Mouse (Mus musculus) embryonic facial prominence, embryonic 13.5 days (tissue): Measurements from ENCODE around the gene Lrig2. TPM values are rescaled to one million over a fixed set of nuclear protein-coding genes. Genes with fewer than 3 reads are reported as not detected.

ENCODE experiments used
- ATAC-seq: fragments of 200-750 bp; cut with Nextera tagmentation; 2 replicates; pipeline ENCODE4 v1.8.0; 2017; ENCODE audit warnings: low read depth; ENCODE audit not compliant: insufficient number of reproducible peaks, insufficient read depth, low FRiP score, low TSS enrichment
- H3K27ac ChIP-seq: fragments of 300-500 bp; sonication (generic); 2 replicates; pipeline ENCODE4 v1.5.1; 2015; ENCODE audit warnings: moderate library complexity, mild to moderate bottlenecking, inconsistent platforms
- H3K27me3 ChIP-seq: fragments of 300-500 bp; sonication (generic); 2 replicates; pipeline ENCODE4 v1.6.1; 2015; ENCODE audit warnings: mild to moderate bottlenecking, inconsistent platforms
- H3K36me3 ChIP-seq: fragments of 300-500 bp; sonication (generic); 2 replicates; pipeline ENCODE4 v1.6.1; 2015; ENCODE audit warnings: mild to moderate bottlenecking, inconsistent platforms
- H3K4me1 ChIP-seq: fragments of 300-500 bp; sonication (generic); 2 replicates; pipeline ENCODE4 v1.6.1; 2015; ENCODE audit warnings: inconsistent platforms
- H3K4me2 ChIP-seq: fragments of 300-500 bp; sonication (generic); 2 replicates; pipeline ENCODE4 v1.6.1; 2015; ENCODE audit warnings: moderate library complexity, mild to moderate bottlenecking, inconsistent platforms
- H3K4me3 ChIP-seq: fragments of 300-500 bp; sonication (generic); 2 replicates; pipeline ENCODE4 v1.5.1; 2015; ENCODE audit warnings: mild to moderate bottlenecking, inconsistent platforms
- H3K9ac ChIP-seq: fragments of 300-500 bp; sonication (generic); 2 replicates; pipeline ENCODE4 v1.6.1; 2015; ENCODE audit warnings: mild to moderate bottlenecking, inconsistent platforms
- H3K9me3 ChIP-seq: fragments of 300-500 bp; sonication (generic); 2 replicates; pipeline ENCODE4 v1.6.1; 2016; ENCODE audit warnings: inconsistent platforms
- WGBS: fragments of 180-500 bp; shearing (Covaris S2); methylation state at CpG from one replicate; pipeline ENCODE4 v1.1.7; 2015; ENCODE audit warnings: mixed read lengths; 5-methylcytosine and 5-hydroxymethylcytosine counted together
- polyA plus RNA-seq: library from polyadenylated mRNA; unstranded; fragments of >200 nt; fragmentation: Nextera tagmentation; extraction: Ambion mirVana; gene quantifications from 2 replicates; pipeline ENCODE4 v1.2.1, GENCODE M21; 2015

Lrig2 gene
- polyA plus RNA-seq, 1 experiment from 2014 or later = 21.1 TPM

DNA sequence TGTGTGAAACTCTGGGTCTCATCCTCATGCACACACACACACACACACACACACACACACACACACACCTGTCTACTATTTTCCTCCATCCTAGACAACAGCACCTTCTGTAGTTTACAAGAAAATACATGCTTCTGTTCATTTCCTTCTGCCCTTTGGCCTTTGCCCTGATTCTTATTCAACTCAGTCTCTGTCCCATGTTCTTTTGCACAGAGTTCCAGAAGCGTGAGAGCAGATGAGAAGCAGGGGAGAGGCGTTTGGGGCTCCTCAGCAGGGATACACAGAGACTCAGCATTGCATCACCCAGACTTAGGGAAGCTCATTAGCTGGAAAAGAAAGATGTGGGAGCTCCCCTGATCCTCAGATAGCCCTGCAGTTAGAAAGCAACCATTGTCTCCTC lies 13.8 kb upstream of the Lrig2 start:
- 30% methylated on average over 2 of the region's 2 CpGs for WGBS

DNA sequence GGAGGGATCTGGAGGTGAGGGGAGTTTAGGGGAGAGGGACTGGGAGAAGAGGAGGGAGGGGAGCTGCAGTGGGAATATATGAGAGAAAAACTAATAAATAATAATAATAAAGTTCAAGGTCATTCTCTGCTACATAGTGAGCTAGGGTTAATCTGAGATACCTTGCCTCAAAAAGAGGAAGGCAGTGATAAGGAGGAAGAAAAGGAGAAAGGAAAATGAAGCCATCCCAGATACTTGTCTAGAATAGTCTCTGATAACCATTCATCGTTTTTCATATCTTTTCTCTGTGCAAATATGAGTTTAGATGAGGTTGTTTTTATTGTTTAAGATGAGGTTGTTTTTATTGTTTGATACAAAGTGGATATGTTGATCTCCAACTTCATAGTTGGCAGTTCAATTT lies 13.3 kb upstream of the Lrig2 start:
- 84% methylated on average over 1 of the region's 1 CpGs for WGBS
- no peaks in the 10 kb centered on the region for H3K36me3 ChIP-seq
- H3K4me1 ChIP-seq = no peaks in the 10 kb centered on the region
- H3K27me3 ChIP-seq = no peaks in the 10 kb centered on the region
- H3K4me2 ChIP-seq = no peak overlapping the region
- no peak for ATAC-seq
- no peak overlapping the region for H3K4me3 ChIP-seq
- H3K27ac ChIP-seq = no peak overlapping the region
- H3K9ac ChIP-seq = no peak overlapping the region
- H3K9me3 ChIP-seq = no peaks in the 10 kb centered on the region

More for the DNA sequence above, 13.8 kb upstream of the Lrig2 start:
- H3K27ac ChIP-seq = no peak overlapping the region
- H3K27me3 ChIP-seq = no peaks in the 10 kb centered on the region
- ATAC-seq = no peak
- no peaks in the 10 kb centered on the region for H3K4me1 ChIP-seq
- no peak overlapping the region for H3K9ac ChIP-seq
- no peaks in the 10 kb centered on the region for H3K36me3 ChIP-seq
- H3K4me3 ChIP-seq = no peak overlapping the region
- H3K4me2 ChIP-seq = no peak overlapping the region
- no peaks in the 10 kb centered on the region for H3K9me3 ChIP-seq

GRCm38 (mm10) chr3:104523333-104523871 lies 11.7 kb upstream of the Lrig2 start:
- no peaks in the 10 kb centered on the region for H3K4me1 ChIP-seq
- H3K27me3 ChIP-seq = no peaks in the 10 kb centered on the region
- ATAC-seq = no peak
- 60% methylated on average over 4 of the region's 4 CpGs for WGBS
- no peak overlapping the region for H3K27ac ChIP-seq
- no peak overlapping the region for H3K4me2 ChIP-seq
- no peaks in the 10 kb centered on the region for H3K36me3 ChIP-seq
- no peak overlapping the region for H3K9ac ChIP-seq
- H3K4me3 ChIP-seq = no peak overlapping the region
- H3K9me3 ChIP-seq = no peaks in the 10 kb centered on the region

GRCm38 (mm10) chr3:104521341-104521924 lies 9.7 kb upstream of the Lrig2 start:
- H3K9ac ChIP-seq = no peak overlapping the region
- no peaks in the 10 kb centered on the region for H3K27me3 ChIP-seq
- no peaks in the 10 kb centered on the region for H3K9me3 ChIP-seq
- WGBS = 65% methylated on average over 3 of the region's 3 CpGs
- no peaks in the 10 kb centered on the region for H3K36me3 ChIP-seq
- no peak for ATAC-seq
- H3K27ac ChIP-seq = no peak overlapping the region
- H3K4me3 ChIP-seq = no peak overlapping the region
- H3K4me2 ChIP-seq = no peak overlapping the region
- H3K4me1 ChIP-seq = no peaks in the 10 kb centered on the region

DNA sequence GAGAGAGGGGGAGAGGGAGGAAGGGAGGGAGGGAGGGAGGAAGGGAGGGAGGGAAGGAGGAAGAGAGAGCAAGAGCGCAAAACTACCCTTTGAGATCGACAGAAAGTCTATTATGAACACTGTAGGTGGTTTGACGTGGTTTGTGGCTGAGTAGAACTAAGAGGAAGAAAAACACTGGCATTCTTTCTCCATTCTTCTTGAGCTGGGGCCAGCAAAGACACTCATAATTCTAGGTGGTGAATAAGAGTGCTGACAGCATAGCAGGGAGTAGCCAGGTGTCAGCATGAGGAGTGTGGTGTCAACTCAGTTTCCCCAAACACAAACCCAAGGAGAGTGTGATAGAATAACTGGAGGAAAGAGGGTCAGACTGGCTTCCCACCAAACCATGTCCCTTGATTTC lies 8.8 kb upstream of the Lrig2 start:
- H3K9me3 ChIP-seq = no peaks in the 10 kb centered on the region
- 58% methylated on average over 3 of the region's 3 CpGs for WGBS
- no peak overlapping the region for H3K27ac ChIP-seq
- ATAC-seq = no peak
- no peak overlapping the region for H3K4me3 ChIP-seq
- H3K27me3 ChIP-seq = no peaks in the 10 kb centered on the region
- no peak overlapping the region for H3K4me2 ChIP-seq
- no peaks in the 10 kb centered on the region for H3K4me1 ChIP-seq
- no peak overlapping the region for H3K9ac ChIP-seq
- no peaks in the 10 kb centered on the region for H3K36me3 ChIP-seq

- Histone ChIP-seq H3K27ac (no peak overlapping the region), H3K36me3 (no peaks in the 10 kb centered on the region), H3K27me3 (no peaks in the 10 kb centered on the region), H3K4me1 (no peaks in the 10 kb centered on the region), H3K4me2 (no peak overlapping the region), H3K9me3 (no peaks in the 10 kb centered on the region), H3K4me3 (no peak overlapping the region), H3K9ac (no peak overlapping the region)
- 63% methylated on average over 6 of the region's 6 CpGs for WGBS
- no peak for ATAC-seq
Measured at GRCm38 (mm10) chr3:104518931-104519330, 7.2 kb upstream of the Lrig2 start.

- H3K9ac ChIP-seq = no peak overlapping the region
- H3K9me3 ChIP-seq = no peaks in the 10 kb centered on the region
- no peak overlapping the region for H3K4me2 ChIP-seq
- H3K4me3 ChIP-seq = no peak overlapping the region
- no peaks in the 10 kb centered on the region for H3K4me1 ChIP-seq
- H3K36me3 ChIP-seq = no peaks in the 10 kb centered on the region
- ATAC-seq = no peak
- WGBS = 84% methylated on average over 3 of the region's 3 CpGs
- no peaks in the 10 kb centered on the region for H3K27me3 ChIP-seq
- no peak overlapping the region for H3K27ac ChIP-seq
Measured at GRCm38 (mm10) chr3:104518411-104518810, 6.7 kb upstream of the Lrig2 start.

DNA sequence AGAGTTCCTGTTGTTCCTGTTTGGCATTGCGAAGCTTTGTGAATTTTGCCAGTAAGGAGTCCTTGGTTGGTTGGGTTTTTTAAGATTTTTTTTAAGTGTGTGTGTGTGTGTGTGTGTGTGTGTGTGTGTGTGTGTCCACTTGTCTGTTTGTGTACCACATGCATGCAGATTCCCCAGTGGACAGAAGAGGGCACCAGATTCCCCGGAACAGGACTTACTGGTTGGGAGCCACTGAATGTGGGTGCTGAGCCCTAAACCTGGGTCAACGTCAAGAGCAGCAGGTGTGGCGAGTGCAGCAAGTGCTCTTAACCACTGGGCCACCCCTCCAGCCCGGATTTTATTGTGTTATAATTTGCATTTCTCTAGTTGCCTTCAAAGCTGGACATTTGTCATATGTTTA lies 5.4 kb upstream of the Lrig2 start:
- H3K4me3 ChIP-seq = no peak overlapping the region
- H3K4me1 ChIP-seq = peaks cover 6% of the 10 kb centered on the region; the same call in 1 of the 2 replicates
- ATAC-seq = no peak
- H3K27ac ChIP-seq = no peak overlapping the region
- H3K4me2 ChIP-seq = no peak overlapping the region
- no peaks in the 10 kb centered on the region for H3K36me3 ChIP-seq
- no peak overlapping the region for H3K9ac ChIP-seq
- no peaks in the 10 kb centered on the region for H3K27me3 ChIP-seq
- H3K9me3 ChIP-seq = no peaks in the 10 kb centered on the region
- WGBS = 85% methylated on average over 5 of the region's 5 CpGs

- 68% methylated on average over 2 of the region's 2 CpGs for WGBS
- no peaks in the 10 kb centered on the region for H3K27me3 ChIP-seq
Measured at GRCm38 (mm10) chr3:104514510-104514909, 2.8 kb upstream of the Lrig2 start.

DNA sequence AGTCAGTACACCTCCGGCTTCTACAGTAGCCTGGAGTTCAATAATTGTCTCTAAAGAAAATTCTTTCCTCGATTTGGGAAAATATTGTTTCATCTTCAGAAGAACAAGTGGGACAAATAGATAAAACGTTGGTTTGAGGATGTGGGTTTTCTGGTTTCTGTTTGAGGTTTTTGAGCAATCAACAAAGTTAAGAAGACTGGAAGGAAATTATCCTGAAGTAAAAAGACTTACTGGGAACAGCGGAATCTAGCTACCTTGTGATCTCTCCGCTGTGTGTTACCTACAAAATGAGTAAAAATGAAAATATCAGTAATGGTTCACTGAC lies 668 bp upstream of the Lrig2 start:
- Histone ChIP-seq H3K4me2 (peak overlapping the region; percentile 66), H3K9ac (peak overlapping the region; percentile 65), H3K4me3 (peak overlapping the region; percentile 93), H3K9me3 (no peaks in the 10 kb centered on the region), H3K36me3 (no peaks in the 10 kb centered on the region), H3K27ac (peak overlapping the region; percentile 79), H3K4me1 (peaks cover 20% of the 10 kb centered on the region; the same call in 1 of the 2 replicates), H3K27me3 (no peaks in the 10 kb centered on the region)
- ATAC-seq = no peak
- WGBS = 18% methylated on average over 5 of the region's 5 CpGs

More at GRCm38 (mm10) chr3:104514510-104514909, 2.8 kb upstream of the Lrig2 start:
- no peak overlapping the region for H3K27ac ChIP-seq
- no peaks in the 10 kb centered on the region for H3K36me3 ChIP-seq
- no peak for ATAC-seq
- H3K4me2 ChIP-seq = no peak overlapping the region
- H3K9ac ChIP-seq = no peak overlapping the region
- peaks cover 11% of the 10 kb centered on the region; the same call in 1 of the 2 replicates for H3K4me1 ChIP-seq
- no peak overlapping the region for H3K4me3 ChIP-seq
- no peaks in the 10 kb centered on the region for H3K9me3 ChIP-seq

DNA sequence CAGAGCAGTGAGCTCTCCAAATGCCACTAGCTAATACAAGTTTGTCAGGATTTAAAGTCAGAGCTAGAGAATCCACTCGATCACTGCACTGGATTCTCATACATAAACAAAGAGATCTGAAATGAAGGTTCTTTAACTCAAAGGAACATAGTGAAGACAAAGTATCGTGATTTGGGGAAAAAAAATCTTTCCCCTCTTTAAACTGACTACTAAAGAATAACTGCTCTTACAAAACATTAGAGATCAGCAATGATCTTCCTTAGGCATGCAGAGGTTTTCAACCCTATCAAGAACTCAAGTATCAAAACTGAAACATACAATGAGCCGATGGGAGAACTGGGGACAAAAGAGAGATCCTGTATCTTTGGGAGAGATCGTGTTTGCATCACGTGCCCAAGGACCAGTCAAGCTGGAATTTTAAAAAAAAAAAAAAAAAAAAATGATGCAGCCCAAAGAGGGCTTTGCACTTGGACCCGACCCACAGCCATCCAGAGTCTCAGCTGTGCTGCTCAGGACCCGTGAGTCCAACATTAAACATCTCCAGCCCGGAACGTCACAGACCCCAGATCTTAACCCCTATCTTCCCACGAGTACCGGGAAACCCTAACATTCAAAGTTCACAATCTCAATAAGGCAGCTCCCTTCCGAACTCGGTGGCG lies 818 bp downstream of the Lrig2 start:
- Histone ChIP-seq H3K9me3 (no peaks in the 10 kb centered on the region), H3K27ac (peak overlapping the region; percentile 97), H3K4me3 (peak overlapping the region; percentile 93), H3K4me1 (peaks cover 20% of the 10 kb centered on the region; the same call in 1 of the 2 replicates), H3K27me3 (no peaks in the 10 kb centered on the region), H3K36me3 (no peaks in the 10 kb centered on the region), H3K9ac (peak overlapping the region; percentile 89), H3K4me2 (peak overlapping the region; percentile 66)
- under 1% methylated on average over 14 of the region's 14 CpGs for WGBS
- 0 out of 2 replicates have a peak, but pooled peaks have one; percentile 1 for ATAC-seq

DNA sequence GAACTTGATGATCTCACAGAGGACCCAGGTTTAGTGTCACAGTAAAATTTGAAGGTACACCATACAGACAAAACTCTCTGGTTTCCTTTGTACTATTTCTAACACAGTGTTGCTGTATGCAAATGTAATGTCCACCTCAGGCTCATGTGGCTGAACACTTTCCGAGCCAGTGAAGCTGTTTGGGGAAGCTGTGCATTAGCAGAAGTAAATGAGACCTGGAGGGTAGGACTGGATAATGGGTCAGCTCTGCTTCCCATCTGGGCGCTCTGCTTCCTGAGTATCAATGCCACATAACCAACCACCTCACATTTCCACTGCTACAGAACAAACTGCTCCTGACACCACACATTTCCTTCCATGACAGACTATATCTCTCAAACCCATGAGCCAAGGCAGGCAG lies 10.1 kb downstream of the Lrig2 start:
- no peak overlapping the region for H3K9ac ChIP-seq
- no peak overlapping the region for H3K27ac ChIP-seq
- H3K9me3 ChIP-seq = no peaks in the 10 kb centered on the region
- no peak overlapping the region for H3K4me2 ChIP-seq
- peaks cover 3% of the 10 kb centered on the region; the same call in 1 of the 2 replicates for H3K36me3 ChIP-seq
- no peak for ATAC-seq
- no peak overlapping the region for H3K4me3 ChIP-seq
- H3K4me1 ChIP-seq = no peaks in the 10 kb centered on the region
- H3K27me3 ChIP-seq = no peaks in the 10 kb centered on the region
- 71% methylated on average over 2 of the region's 2 CpGs for WGBS
